Mouse (Mus musculus) heart, adult 2 months (tissue): Measurements from ENCODE around the gene Furin. TPM values are rescaled to one million over a fixed set of nuclear protein-coding genes. Genes with fewer than 3 reads are reported as not detected.
A peak's percentile ranks its signal among the peaks of the same experiment; 100 is the strongest.

ENCODE experiments used
- DNase-seq, 2 experiments: peaks; one replicate each; pipeline ENCODE4 v3.0.0; 2021
- H3K27ac ChIP-seq: fragments of 200-600 bp; 2 replicates; pipeline ENCODE4 v1.8.1; 2022
- H3K27me3 ChIP-seq: fragments of 200-500 bp; 2 replicates; pipeline ENCODE4 v1.6.1; 2012; ENCODE audit warnings: mild to moderate bottlenecking, low read length, inconsistent platforms, mixed read lengths; ENCODE audit not compliant: control insufficient read depth, insufficient read depth
- H3K36me3 ChIP-seq: fragments of 200-500 bp; 2 replicates; pipeline ENCODE4 v1.6.1; 2012; ENCODE audit warnings: low read length, inconsistent platforms; ENCODE audit not compliant: control insufficient read depth, insufficient read depth
- H3K4me1 ChIP-seq: fragments of 200-500 bp; 2 replicates; pipeline ENCODE4 v1.6.1; 2011; ENCODE audit warnings: low read length; ENCODE audit not compliant: control insufficient read depth, insufficient read depth
- H3K4me3 ChIP-seq: fragments of 200-600 bp; 2 replicates; pipeline ENCODE4 v1.8.1; 2022
- H3K79me2 ChIP-seq: fragments of 200-500 bp; replicated peaks from 2 replicates; pipeline ENCODE4 v1.6.1; 2012; ENCODE audit warnings: mild to moderate bottlenecking, inconsistent platforms, low read length, moderate library complexity, mixed read lengths; ENCODE audit not compliant: control insufficient read depth, insufficient read depth
- H3K9ac ChIP-seq: fragments of 200-500 bp; 2 replicates; pipeline ENCODE4 v1.6.1; 2012; ENCODE audit warnings: low read depth, mild to moderate bottlenecking, control low read depth, inconsistent platforms, low read length, mixed read lengths
- CTCF ChIP-seq: fragments of 200-600 bp; IDR thresholded peaks from 2 replicates; pipeline ENCODE4 v1.8.1; 2022; ENCODE audit warnings: antibody characterized with exemption, mild to moderate bottlenecking, moderate library complexity
- EP300 ChIP-seq: fragments of 200-500 bp; IDR thresholded peaks from 2 replicates; pipeline ENCODE4 v1.6.1; 2011; ENCODE audit warnings: low read depth, low read length, control low read depth; ENCODE audit not compliant: insufficient read depth
- POLR2A ChIP-seq: fragments of 200-500 bp; IDR thresholded peaks from 2 replicates; pipeline ENCODE4 v1.6.1; 2011; ENCODE audit warnings: mild to moderate bottlenecking, low read depth, low read length, control low read depth; ENCODE audit not compliant: insufficient read depth
- WGBS: fragments of 180-500 bp; shearing (Covaris S2); methylation state at CpG from one replicate; pipeline ENCODE4 v1.1.7; 2018; 5-methylcytosine and 5-hydroxymethylcytosine counted together
- intact Hi-C: fragments of 180-260 bp; cut with DNase I; formaldehyde crosslinking; loops from one replicate; pipeline ENCODE4 v1.15.1; 2025
- polyA plus RNA-seq: library from polyadenylated mRNA; depleted of rRNA; stranded (reverse); fragments of >200 nt; gene quantifications from 2 replicates; pipeline ENCODE4 v1.2.3, GENCODE M21; 2012
- total RNA-seq, 2 experiments: library from RNA; stranded (reverse); gene quantifications; 2 replicates each; pipeline ENCODE4 v1.2.3; 2021

Gene Furin
- total and polyA plus RNA-seq, 3 experiments = 64.9 to 129 (median 108) TPM

DNA sequence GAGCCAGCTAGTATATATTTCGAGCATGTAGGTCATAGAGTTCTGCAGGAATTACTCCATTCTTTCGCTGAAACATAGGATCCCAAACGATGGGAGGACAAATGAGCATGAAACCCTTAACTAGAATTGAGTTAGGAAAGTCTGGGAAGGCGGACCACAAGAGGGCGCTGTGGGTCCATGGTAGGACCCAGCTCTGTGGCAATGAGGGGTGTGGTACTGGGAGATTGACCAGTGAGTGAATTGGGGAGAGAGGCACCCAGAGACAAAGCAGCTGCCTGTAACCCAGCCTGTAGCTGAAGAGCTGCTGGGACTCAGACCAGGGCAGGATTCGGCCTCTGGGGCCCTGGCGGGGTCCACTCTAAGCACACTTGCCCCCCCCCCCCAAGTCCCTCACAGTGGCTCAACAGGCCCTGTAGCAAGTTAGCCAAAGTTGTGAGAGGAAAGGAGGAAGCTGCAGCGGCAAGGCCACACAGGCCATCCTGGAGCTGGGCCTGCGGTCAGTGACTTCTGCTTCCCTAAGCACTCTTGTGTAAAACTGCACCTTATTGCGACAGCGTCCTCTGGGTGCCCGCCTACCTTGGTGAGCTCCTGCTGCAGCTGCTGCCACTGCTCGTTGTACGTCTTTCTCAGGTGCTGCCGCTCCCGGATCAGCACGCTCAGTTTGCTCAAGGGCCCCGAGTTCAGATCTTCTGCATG lies 18.9 kb downstream of the Furin start:
- Histone ChIP-seq H3K4me3 (peak overlapping the region; percentile 67), H3K27me3 (no peaks in the 10 kb centered on the region), H3K27ac (peak overlapping the region; percentile 92), H3K36me3 (no peaks in the 10 kb centered on the region), H3K9ac (peak overlapping the region; percentile 28), H3K79me2 (no peaks in the 10 kb centered on the region), H3K4me1 (peaks cover 2% of the 10 kb centered on the region)
- WGBS = 25% methylated on average over 18 of the region's 18 CpGs
- DNase-seq = peak; percentile 90 to 95
- intact Hi-C loops = loop anchor here (1.0 to 5.0 kb wide), 3 partner anchors 151 to 302 kb away; partner anchors contain the start of genes Blm and Crtc3
- TF ChIP-seq EP300 = peak; percentile 97
- TF ChIP-seq CTCF = peak; percentile 93
- no peak; the same call in 1 of the 2 replicates for TF ChIP-seq POLR2A

DNA sequence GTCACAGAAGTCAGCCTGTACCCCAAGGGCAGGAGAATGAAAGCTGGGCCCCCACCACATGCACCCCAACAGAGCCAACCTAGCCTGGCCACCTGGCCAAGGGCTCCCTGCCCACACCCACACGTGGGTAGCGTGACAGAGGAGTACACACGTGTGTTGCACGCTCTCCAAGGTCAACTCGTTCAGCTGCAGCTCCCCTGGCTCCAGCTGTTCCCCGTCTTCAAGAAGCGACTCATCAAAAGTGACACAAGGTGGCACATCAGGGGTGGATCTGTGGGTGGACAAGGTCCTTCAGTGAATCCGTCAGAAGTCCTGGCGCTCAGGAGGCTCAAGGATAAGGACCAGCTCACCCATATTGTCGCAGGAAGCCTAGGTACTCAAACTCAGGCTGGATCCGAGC lies 22.3 kb downstream of the Furin start:
- Histone ChIP-seq H3K27me3 (no peaks in the 10 kb centered on the region), H3K4me3 (no peak overlapping the region), H3K27ac (no peak overlapping the region), H3K36me3 (no peaks in the 10 kb centered on the region), H3K9ac (no peak overlapping the region), H3K79me2 (no peaks in the 10 kb centered on the region), H3K4me1 (peaks cover 2% of the 10 kb centered on the region; the same call in 1 of the 2 replicates)
- intact Hi-C loops = no loop called here
- WGBS = 86% methylated on average over 11 of the region's 11 CpGs
- DNase-seq = no peak
- no peak for TF ChIP-seq POLR2A

DNA sequence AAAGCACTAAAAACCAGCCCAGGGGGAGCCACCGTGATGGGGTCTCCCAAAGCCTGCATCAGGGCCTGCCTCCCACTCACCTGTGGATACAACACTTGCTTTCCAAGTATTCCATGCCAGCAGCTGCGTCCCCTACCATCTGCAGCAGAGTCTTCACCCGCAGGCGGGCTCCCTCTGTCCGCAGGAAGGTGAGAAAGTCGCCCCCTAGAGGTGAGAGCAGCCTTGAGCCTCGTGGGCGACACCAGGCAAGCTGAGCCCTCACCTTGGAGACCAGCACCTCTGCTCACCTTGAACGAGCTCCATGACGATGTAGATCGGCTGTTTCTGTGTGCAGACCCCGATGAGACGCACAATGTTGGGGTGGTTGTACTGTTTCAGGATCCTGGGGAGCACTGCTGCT lies 25.7 kb downstream of the Furin start:
- no peak overlapping the region for H3K9ac ChIP-seq
- no peaks in the 10 kb centered on the region for H3K36me3 ChIP-seq
- H3K27me3 ChIP-seq = no peaks in the 10 kb centered on the region
- WGBS = 72% methylated on average over 13 of the region's 13 CpGs
- TF ChIP-seq EP300 (no peak), CTCF (peak; percentile 67)
- DNase-seq = no peak
- no peaks in the 10 kb centered on the region for H3K79me2 ChIP-seq
- H3K4me3 ChIP-seq = no peak overlapping the region
- intact Hi-C loops = loop anchor here (5.0 kb wide), 1 partner anchor 237 kb away; no protein-coding TSS in a partner anchor
- H3K27ac ChIP-seq = no peak overlapping the region
- no peaks in the 10 kb centered on the region; the same call in 1 of the 2 replicates for H3K4me1 ChIP-seq

- 20% methylated on average over 6 of the region's 6 CpGs for WGBS
- H3K4me1 ChIP-seq = no peaks in the 10 kb centered on the region; the same call in 1 of the 2 replicates
- H3K79me2 ChIP-seq = no peaks in the 10 kb centered on the region
- DNase-seq = peak; percentile 63 to 81
- intact Hi-C loops = loop anchor here (5.0 kb wide), 1 partner anchor 235 kb away; no protein-coding TSS in a partner anchor
- no peak; the same call in 1 of the 2 replicates for TF ChIP-seq CTCF
- no peak for TF ChIP-seq POLR2A
- TF ChIP-seq EP300 = peak; percentile 56; the same call in 1 of the 2 replicates
- H3K36me3 ChIP-seq = no peaks in the 10 kb centered on the region
- H3K27me3 ChIP-seq = no peaks in the 10 kb centered on the region
- H3K27ac ChIP-seq = no peak overlapping the region
- H3K9ac ChIP-seq = no peak overlapping the region
- no peak overlapping the region for H3K4me3 ChIP-seq
Measured at GRCm38 (mm10) chr7:80377471-80377870, 27.8 kb downstream of the Furin start.

- no peak overlapping the region for H3K27ac ChIP-seq
- intact Hi-C loops = loop anchor here (5.0 kb wide), 1 partner anchor 234 kb away; no protein-coding TSS in a partner anchor
- H3K36me3 ChIP-seq = no peaks in the 10 kb centered on the region
- H3K4me1 ChIP-seq = no peaks in the 10 kb centered on the region; the same call in 1 of the 2 replicates
- H3K79me2 ChIP-seq = no peaks in the 10 kb centered on the region
- no peak for TF ChIP-seq EP300
- TF ChIP-seq POLR2A = no peak
- no peak for TF ChIP-seq CTCF
- DNase-seq = no peak
- no peak overlapping the region for H3K4me3 ChIP-seq
- no peaks in the 10 kb centered on the region for H3K27me3 ChIP-seq
- WGBS = 73% methylated on average over 10 of the region's 10 CpGs
- no peak overlapping the region for H3K9ac ChIP-seq
Measured at GRCm38 (mm10) chr7:80376192-80376591, 29.0 kb downstream of the Furin start.

DNA sequence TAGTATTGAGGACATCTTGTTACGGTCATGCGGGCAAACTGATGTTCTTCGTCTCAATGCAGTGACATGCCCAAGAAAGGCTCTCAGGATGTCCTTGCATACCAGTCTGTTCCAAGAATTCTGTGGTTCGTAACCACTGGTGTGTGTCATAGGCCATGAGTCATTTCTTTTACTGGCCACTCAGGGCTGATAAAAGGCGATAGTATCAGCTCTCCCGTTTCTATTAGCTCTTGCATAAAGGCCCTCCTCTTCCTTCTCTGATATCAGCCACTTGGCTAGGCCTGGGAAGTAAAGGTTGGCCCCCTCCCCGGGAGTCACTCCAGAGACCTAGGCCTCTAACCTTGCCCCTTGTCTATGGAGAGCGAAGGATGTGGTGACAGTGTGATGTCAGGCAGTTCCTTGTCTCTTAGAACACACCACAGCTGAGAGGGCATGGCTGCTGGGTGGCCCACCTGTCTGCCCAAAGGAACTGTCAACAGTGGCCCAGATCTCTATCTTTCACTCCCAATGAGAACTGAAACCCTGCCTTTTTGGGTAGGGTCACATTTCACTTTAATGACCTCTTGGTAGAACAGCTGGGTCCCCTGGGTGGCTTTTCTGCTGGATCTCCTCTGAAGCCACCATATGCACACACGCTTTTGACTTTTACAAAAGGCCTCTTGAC lies 29.7 kb downstream of the Furin start:
- intact Hi-C loops = loop anchor here (5.0 kb wide), 1 partner anchor 233 kb away; no protein-coding TSS in a partner anchor
- Histone ChIP-seq H3K27me3 (no peaks in the 10 kb centered on the region), H3K79me2 (no peaks in the 10 kb centered on the region), H3K36me3 (no peaks in the 10 kb centered on the region), H3K27ac (no peak overlapping the region), H3K9ac (no peak overlapping the region), H3K4me1 (no peaks in the 10 kb centered on the region; the same call in 1 of the 2 replicates), H3K4me3 (no peak overlapping the region)
- DNase-seq = no peak
- WGBS = 45% methylated on average over 9 of the region's 9 CpGs
- TF ChIP-seq CTCF (no peak), EP300 (no peak), POLR2A (no peak)
